Mouse (Mus musculus): Measurements from ENCODE around the gene Pdia3. TPM values are rescaled to one million over a fixed set of nuclear protein-coding genes. Genes with fewer than 3 reads are reported as not detected.

Pdia3 gene
- polyA plus RNA-seq, 1 experiment from 2014 or later: 829 TPM

- Histone ChIP-seq H3K27ac (no peak overlapping the region), H3K9me3 (no peaks in the 10 kb centered on the region), H3K36me3 (peaks cover 47% of the 10 kb centered on the region), H3K4me1 (peaks cover 24% of the 10 kb centered on the region; the same call in 1 of the 2 replicates), H3K27me3 (ENCODE audit: insufficient read depth, poor library complexity, severe bottlenecking) (no peaks in the 10 kb centered on the region), H3K4me3 (0 out of 2 replicates have a peak overlapping the region, but pooled peaks have one; percentile 15)
- 88% methylated on average over 6 of the region's 6 CpGs for WGBS
- DNase-seq (ENCODE audit: low spot score): no peak
Observed at GRCm38 (mm10) chr2:121416356-121416755, 2.8 kb downstream of the Pdia3 start.

GRCm38 (mm10) chr2:121418476-121418875, 4.9 kb downstream of the Pdia3 start:
- DNase-seq (ENCODE audit: low spot score): no peak
- Histone ChIP-seq H3K4me3 (no peak overlapping the region), H3K27me3 (ENCODE audit: insufficient read depth, poor library complexity, severe bottlenecking) (no peaks in the 10 kb centered on the region), H3K9me3 (no peaks in the 10 kb centered on the region), H3K27ac (no peak overlapping the region), H3K36me3 (peaks cover 67% of the 10 kb centered on the region), H3K4me1 (peaks cover 20% of the 10 kb centered on the region; the same call in 1 of the 2 replicates)
- 90% methylated on average over 3 of the region's 3 CpGs for WGBS

GRCm38 (mm10) chr2:121423166-121423565, 9.6 kb downstream of the Pdia3 start:
- peaks cover 92% of the 10 kb centered on the region for H3K36me3 ChIP-seq
- no peak overlapping the region for H3K4me3 ChIP-seq
- no peaks in the 10 kb centered on the region for H3K27me3 ChIP-seq (ENCODE audit: insufficient read depth, poor library complexity, severe bottlenecking)
- no peak overlapping the region for H3K27ac ChIP-seq
- no peak for DNase-seq (ENCODE audit: low spot score)
- WGBS: 92% methylated on average over 2 of the region's 2 CpGs
- no peaks in the 10 kb centered on the region for H3K4me1 ChIP-seq
- no peaks in the 10 kb centered on the region for H3K9me3 ChIP-seq

- Histone ChIP-seq H3K4me1 (no peaks in the 10 kb centered on the region), H3K36me3 (peaks cover 96% of the 10 kb centered on the region), H3K9me3 (no peaks in the 10 kb centered on the region), H3K27ac (no peak overlapping the region), H3K27me3 (ENCODE audit: insufficient read depth, poor library complexity, severe bottlenecking) (no peaks in the 10 kb centered on the region), H3K4me3 (no peak overlapping the region)
- 88% methylated on average over 2 of the region's 2 CpGs for WGBS
- DNase-seq (ENCODE audit: low spot score): no peak
Observed at GRCm38 (mm10) chr2:121425890-121426289, 12.3 kb downstream of the Pdia3 start.

- H3K27ac ChIP-seq: no peak overlapping the region
- no peaks in the 10 kb centered on the region for H3K9me3 ChIP-seq
- WGBS: 87% methylated on average over 1 of the region's 1 CpGs
- no peaks in the 10 kb centered on the region for H3K4me1 ChIP-seq
- peaks cover 95% of the 10 kb centered on the region for H3K36me3 ChIP-seq
- no peak overlapping the region for H3K4me3 ChIP-seq
- no peaks in the 10 kb centered on the region for H3K27me3 ChIP-seq (ENCODE audit: insufficient read depth, poor library complexity, severe bottlenecking)
- no peak for DNase-seq (ENCODE audit: low spot score)
Observed at GRCm38 (mm10) chr2:121434854-121435253, 21.3 kb downstream of the Pdia3 start.

DNA sequence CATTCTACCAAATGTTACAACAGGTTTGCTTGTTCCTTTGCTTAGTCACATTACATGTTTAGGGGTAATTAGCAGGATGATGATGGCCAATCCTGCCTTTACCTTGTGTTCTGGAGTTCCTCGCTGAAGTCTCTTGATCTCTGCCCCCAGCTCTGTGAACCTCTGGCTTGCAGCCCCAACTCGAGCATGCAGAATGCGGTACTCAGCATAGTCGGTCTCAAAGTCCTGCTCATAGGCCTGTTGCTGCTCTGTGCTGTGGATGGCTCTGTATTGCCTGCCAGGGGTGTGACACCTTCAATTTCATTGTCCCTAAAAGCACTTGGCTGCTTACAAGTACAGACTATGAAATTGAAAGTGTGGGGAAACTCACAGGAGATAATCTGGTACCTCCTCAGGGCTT, 26.2 kb downstream of the Pdia3 start:
- Histone ChIP-seq H3K4me3 (no peak overlapping the region), H3K4me1 (peaks cover 21% of the 10 kb centered on the region), H3K36me3 (peaks cover 46% of the 10 kb centered on the region), H3K27ac (no peak overlapping the region), H3K9me3 (no peaks in the 10 kb centered on the region), H3K27me3 (ENCODE audit: insufficient read depth, poor library complexity, severe bottlenecking) (peaks cover 15% of the 10 kb centered on the region)
- 68% methylated on average over 4 of the region's 4 CpGs for WGBS
- no peak for DNase-seq (ENCODE audit: low spot score)

DNA sequence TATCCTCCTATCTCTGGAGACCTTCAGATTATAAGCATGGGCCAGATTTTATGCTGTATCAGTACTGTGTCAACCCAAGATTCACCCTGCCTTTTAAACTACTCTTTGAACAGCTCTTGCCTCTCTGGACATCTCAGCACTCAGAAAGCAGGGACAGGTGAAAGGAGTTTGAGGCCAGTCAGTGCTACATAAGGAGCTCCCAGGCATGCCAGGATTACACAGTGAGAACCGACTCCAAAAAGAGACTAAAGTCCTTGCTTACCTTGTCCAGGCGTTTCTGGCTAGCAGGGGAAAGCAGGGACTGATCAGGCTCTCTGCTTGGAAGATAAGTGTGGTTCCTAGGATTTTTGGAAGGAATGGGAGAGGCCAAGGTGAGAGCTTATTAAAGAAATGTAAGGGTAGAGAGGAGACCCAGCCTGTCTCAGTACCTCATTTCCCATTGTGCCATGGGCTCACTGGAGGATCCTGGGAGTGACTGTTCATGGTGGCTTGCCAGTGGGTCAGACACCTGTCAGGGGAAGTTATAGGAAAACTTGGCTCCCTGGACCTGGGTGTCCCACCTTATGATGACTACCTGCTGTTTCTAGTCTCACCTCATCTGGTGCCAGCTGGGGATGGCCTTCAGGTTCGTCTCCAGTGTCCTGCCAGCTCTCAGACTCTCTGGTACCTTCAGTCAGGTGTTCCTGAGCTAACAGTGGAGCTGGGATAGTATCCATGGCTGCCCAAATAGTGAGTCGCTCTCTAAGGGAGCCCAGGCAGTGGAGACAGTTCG, 27.4 kb downstream of the Pdia3 start:
- peaks cover 33% of the 10 kb centered on the region for H3K36me3 ChIP-seq
- WGBS: 47% methylated on average over 5 of the region's 5 CpGs
- peaks cover 15% of the 10 kb centered on the region for H3K27me3 ChIP-seq (ENCODE audit: insufficient read depth, poor library complexity, severe bottlenecking)
- H3K27ac ChIP-seq: no peak overlapping the region
- no peak overlapping the region for H3K4me3 ChIP-seq
- no peaks in the 10 kb centered on the region for H3K9me3 ChIP-seq
- H3K4me1 ChIP-seq: peaks cover 21% of the 10 kb centered on the region
- peak; percentile 70 for DNase-seq (ENCODE audit: low spot score)

GRCm38 (mm10) chr2:121441800-121442199, 28.2 kb downstream of the Pdia3 start:
- H3K4me1 ChIP-seq: peaks cover 21% of the 10 kb centered on the region
- peaks cover 15% of the 10 kb centered on the region for H3K27me3 ChIP-seq (ENCODE audit: insufficient read depth, poor library complexity, severe bottlenecking)
- 10% methylated on average over 11 of the region's 11 CpGs for WGBS
- no peaks in the 10 kb centered on the region for H3K9me3 ChIP-seq
- peaks cover 28% of the 10 kb centered on the region for H3K36me3 ChIP-seq
- H3K27ac ChIP-seq: peak overlapping the region; percentile 38
- peak overlapping the region; percentile 70 for H3K4me3 ChIP-seq
- DNase-seq (ENCODE audit: low spot score): peak; percentile 57

DNA sequence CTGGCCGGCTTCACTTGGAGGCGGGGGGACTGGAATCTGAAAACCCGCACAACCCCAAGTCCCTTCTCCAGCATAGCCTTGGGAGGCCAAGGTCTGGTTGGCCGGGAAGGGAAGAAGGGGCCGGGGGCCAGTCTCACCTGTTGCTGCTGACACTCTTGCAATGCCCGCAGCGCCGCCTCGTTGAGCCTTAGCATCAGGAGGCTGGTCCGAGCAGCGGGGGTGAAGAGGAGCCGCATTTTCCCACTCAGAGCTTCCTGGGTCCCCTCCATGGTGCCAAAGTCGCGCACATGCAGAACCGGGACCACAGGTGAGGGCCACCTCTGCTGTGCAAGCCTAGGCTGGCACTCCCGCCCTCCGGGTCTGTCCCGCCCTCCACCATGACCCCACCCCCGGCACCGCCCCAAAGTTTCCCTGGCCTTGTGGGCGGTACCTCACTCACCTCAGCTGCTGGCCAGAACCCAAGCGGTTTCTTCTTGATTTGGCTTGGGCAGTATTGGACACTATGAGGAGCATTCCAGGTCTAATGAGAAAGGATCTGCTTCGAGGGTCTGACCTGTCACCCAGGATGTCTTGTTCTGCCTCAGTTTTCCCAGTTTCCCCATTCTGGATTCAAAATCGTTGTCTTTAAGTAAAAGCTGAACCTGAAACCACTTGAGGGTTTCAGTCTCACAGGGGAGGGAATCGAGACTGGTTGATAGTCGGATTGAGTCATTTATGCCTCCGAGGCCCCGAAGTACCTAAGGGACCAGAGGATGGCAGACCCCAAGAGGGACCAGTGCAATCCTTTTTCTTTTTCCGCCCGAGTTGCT, 28.9 kb downstream of the Pdia3 start:
- WGBS: 1% methylated on average over 30 of the region's 30 CpGs
- peak overlapping the region; percentile 70 for H3K4me3 ChIP-seq
- peaks cover 15% of the 10 kb centered on the region for H3K27me3 ChIP-seq (ENCODE audit: insufficient read depth, poor library complexity, severe bottlenecking)
- peaks cover 21% of the 10 kb centered on the region for H3K4me1 ChIP-seq
- H3K27ac ChIP-seq: peak overlapping the region; percentile 38
- DNase-seq (ENCODE audit: low spot score): peak; percentile 91
- H3K36me3 ChIP-seq: peaks cover 21% of the 10 kb centered on the region
- H3K9me3 ChIP-seq: no peaks in the 10 kb centered on the region

- DNase-seq (ENCODE audit: low spot score): no peak
- H3K36me3 ChIP-seq: peaks cover 15% of the 10 kb centered on the region
- H3K4me1 ChIP-seq: peaks cover 25% of the 10 kb centered on the region
- H3K27ac ChIP-seq: no peak overlapping the region
- peak overlapping the region; percentile 70 for H3K4me3 ChIP-seq
- 24% methylated on average over 8 of the region's 8 CpGs for WGBS
- no peaks in the 10 kb centered on the region for H3K9me3 ChIP-seq
- peaks cover 15% of the 10 kb centered on the region for H3K27me3 ChIP-seq (ENCODE audit: insufficient read depth, poor library complexity, severe bottlenecking)
Observed at GRCm38 (mm10) chr2:121443068-121443349, 29.4 kb downstream of the Pdia3 start.

DNA sequence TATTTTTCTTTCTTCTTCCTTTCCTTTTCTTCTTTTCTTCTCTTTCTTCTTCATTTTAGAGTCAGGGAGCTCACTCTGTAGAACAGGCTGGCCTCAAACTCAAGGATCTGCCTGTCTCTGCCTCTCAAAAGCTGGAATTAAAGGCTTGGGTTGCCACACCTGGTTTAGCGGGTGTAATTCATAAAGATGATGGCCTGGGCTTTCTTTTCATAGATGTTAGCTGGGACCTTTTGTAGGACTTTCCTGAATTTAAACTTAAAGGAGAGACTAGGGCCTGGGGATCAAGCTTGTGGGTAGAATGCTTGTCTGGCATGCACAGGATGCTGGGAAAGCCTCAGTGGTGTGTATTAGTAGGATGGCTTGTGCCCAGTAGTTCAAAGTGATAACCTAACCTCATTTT, 30.6 kb downstream of the Pdia3 start, which contains the start of gene Ell3:
Gene Ell3 (minus strand): TSS at position 101 of the 400 bp plus-strand sequence.
- 84% methylated on average over 1 of the region's 1 CpGs for WGBS
- peak within 1 kb of the TSS; percentile 70; the same call in 1 of the 2 replicates for H3K4me3 ChIP-seq

GRCm38 (mm10) chr2:121445117-121445516, 31.5 kb downstream of the Pdia3 start:
- whole genome bisulfite sequencing: 75% methylated on average over 3 of the region's 3 CpGs
- no peak overlapping the region for H3K27ac ChIP-seq
- H3K36me3 ChIP-seq: no peaks in the 10 kb centered on the region
- no peaks in the 10 kb centered on the region for H3K9me3 ChIP-seq
- peak; percentile 17 for DNase-seq (ENCODE audit: low spot score)
- peaks cover 15% of the 10 kb centered on the region for H3K27me3 ChIP-seq (ENCODE audit: insufficient read depth, poor library complexity, severe bottlenecking)
- H3K4me1 ChIP-seq: peaks cover 27% of the 10 kb centered on the region
- H3K4me3 ChIP-seq: no peak overlapping the region

More for the DNA sequence above, 30.6 kb downstream of the Pdia3 start, which contains the start of gene Ell3:
- Histone ChIP-seq H3K9me3 (no peaks in the 10 kb centered on the region), H3K27ac (no peak within 1 kb of the TSS), H3K4me1 (peaks cover 27% of the 10 kb centered on the region), H3K36me3 (peaks cover 4% of the 10 kb centered on the region), H3K27me3 (ENCODE audit: insufficient read depth, poor library complexity, severe bottlenecking) (peaks cover 15% of the 10 kb centered on the region)
- peak; percentile 1 for DNase-seq (ENCODE audit: low spot score)

DNA sequence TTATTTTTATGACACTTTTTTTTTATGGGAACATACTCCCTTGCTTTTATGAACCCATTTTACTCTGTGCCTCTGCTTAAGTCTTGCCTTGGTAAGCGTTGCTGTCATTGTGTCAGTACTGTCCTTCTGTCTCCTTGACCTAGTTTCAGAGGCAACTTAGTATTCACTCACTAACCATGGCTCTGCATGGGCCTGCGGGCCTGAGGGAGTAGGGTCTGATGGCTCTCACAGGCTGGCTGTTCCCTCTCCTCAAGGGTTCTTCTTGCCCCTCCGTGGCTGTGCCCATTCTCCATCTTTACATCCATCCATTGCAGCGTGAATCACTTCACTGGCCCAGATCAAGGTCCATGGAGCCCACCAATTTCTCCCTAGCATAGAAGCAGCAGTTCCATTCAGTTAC, 32.9 kb downstream of the Pdia3 start:
- H3K27ac ChIP-seq: no peak overlapping the region
- 70% methylated on average over 4 of the region's 4 CpGs for WGBS
- peaks cover 37% of the 10 kb centered on the region for H3K4me1 ChIP-seq
- peak; percentile 57 for DNase-seq (ENCODE audit: low spot score)
- H3K9me3 ChIP-seq: no peaks in the 10 kb centered on the region
- peaks cover 10% of the 10 kb centered on the region; the same call in 1 of the 2 replicates for H3K36me3 ChIP-seq
- no peak overlapping the region for H3K4me3 ChIP-seq
- peaks cover 10% of the 10 kb centered on the region for H3K27me3 ChIP-seq (ENCODE audit: insufficient read depth, poor library complexity, severe bottlenecking)
